ENCODE assay signal across 22 mouse cellular contexts in genomic region chr2:25698696-25699095, GRCm38 (mm10). TPM values are rescaled to one million over a fixed set of nuclear protein-coding genes. Genes with fewer than 3 reads are reported as not detected.
"Had no signal": no experiment of that assay in that cellular context is flagged by ENCODE, and none has a peak within 500 bp of the region (broad histone marks: within the 10 kb centered on the region; RNA-seq: fewer than 3 reads in every experiment).

No protein-coding gene starts in this region.

- ATAC-seq: lung, postnatal 0 days; midbrain, embryonic 13.5 days; midbrain, embryonic 15.5 days had no signal

- H3K9ac ChIP-seq: lung, embryonic 15.5 days; midbrain, embryonic 13.5 days; midbrain, embryonic 15.5 days; neural tube, embryonic 12.5 days; stomach, embryonic 15.5 days had no signal

- DNase-seq: lung, adult 2 months; lung, postnatal 14 days; lung, postnatal 36 days; right cerebral cortex, postnatal 14 days; thymus, adult 2 months; thymus, postnatal 25 days; thymus, postnatal 4 days had no signal

- H3K4me2 ChIP-seq: lung, embryonic 15.5 days; midbrain, embryonic 11.5 days; midbrain, embryonic 13.5 days; midbrain, embryonic 15.5 days; neural tube, embryonic 12.5 days; stomach, embryonic 15.5 days had no signal

- H3K4me1 ChIP-seq: lung, embryonic 15.5 days; midbrain, embryonic 13.5 days; midbrain, embryonic 15.5 days; neural tube, embryonic 12.5 days; stomach, embryonic 15.5 days had no signal

- H3K9me3 ChIP-seq: lung, embryonic 15.5 days; megakaryocyte, embryonic 14.5 days; midbrain, embryonic 13.5 days; midbrain, embryonic 15.5 days; neural tube, embryonic 12.5 days; stomach, embryonic 15.5 days had no signal

- H3K27me3 ChIP-seq: lung, embryonic 15.5 days; midbrain, embryonic 15.5 days; neural tube, embryonic 12.5 days; stomach, embryonic 15.5 days had no signal

- H3K36me3 ChIP-seq: lung, embryonic 15.5 days; midbrain, embryonic 13.5 days; midbrain, embryonic 15.5 days; neural tube, embryonic 12.5 days; stomach, embryonic 15.5 days had no signal

- H3K27ac ChIP-seq: lung, embryonic 15.5 days; macrophage; midbrain, embryonic 13.5 days; midbrain, embryonic 15.5 days; neural tube, embryonic 12.5 days; stomach, embryonic 15.5 days; stomach, postnatal 0 days had no signal

- H3K4me3 ChIP-seq: lung, embryonic 15.5 days; megakaryocyte, embryonic 14.5 days; midbrain, embryonic 13.5 days; midbrain, embryonic 15.5 days; neural tube, embryonic 12.5 days; stomach, embryonic 15.5 days had no signal

RNA-seq across cellular contexts. Expression of gene Obp2a, which starts 1.1 kb away (rescaled TPM):
- polyA plus RNA-seq: lung, adult 2 months; lung, embryonic 15.5 days; lung, postnatal 0 days; macrophage; midbrain, embryonic 11.5 days; midbrain, embryonic 13.5 days; midbrain, embryonic 15.5 days; midbrain, postnatal 0 days; neural tube, embryonic 12.5 days; neural tube, embryonic 14.5 days; spleen, adult 2 months; stomach, embryonic 15.5 days; testis, adult 2 months; urinary bladder, adult 2 months had no signal

RNA-seq across cellular contexts. Expression of gene Lcn10, which starts 16.2 kb away (rescaled TPM):
- polyA plus RNA-seq: lung, adult 2 months; lung, embryonic 15.5 days; lung, postnatal 0 days; macrophage; midbrain, embryonic 11.5 days; midbrain, embryonic 13.5 days; midbrain, embryonic 15.5 days; midbrain, postnatal 0 days; neural tube, embryonic 12.5 days; neural tube, embryonic 14.5 days; spleen, adult 2 months; stomach, embryonic 15.5 days; stomach, postnatal 0 days; testis, adult 2 months had no signal

RNA-seq across cellular contexts. Expression of gene Lcn6, which starts 22.1 kb away (rescaled TPM):
- polyA plus RNA-seq: lung, adult 2 months; lung, embryonic 15.5 days; lung, postnatal 0 days; macrophage; midbrain, embryonic 11.5 days; midbrain, embryonic 13.5 days; midbrain, embryonic 15.5 days; midbrain, postnatal 0 days; neural tube, embryonic 12.5 days; neural tube, embryonic 14.5 days; spleen, adult 2 months; stomach, embryonic 15.5 days; stomach, postnatal 0 days; testis, adult 2 months had no signal

RNA-seq across cellular contexts. Expression of gene Obp2b, which starts 38.1 kb away (rescaled TPM):
- polyA plus RNA-seq: lung, adult 2 months; lung, embryonic 15.5 days; lung, postnatal 0 days; macrophage; midbrain, embryonic 11.5 days; midbrain, embryonic 13.5 days; midbrain, embryonic 15.5 days; midbrain, postnatal 0 days; neural tube, embryonic 12.5 days; neural tube, embryonic 14.5 days; spleen, adult 2 months; stomach, embryonic 15.5 days; stomach, postnatal 0 days; testis, adult 2 months; thymus, adult 2 months; urinary bladder, adult 2 months had no signal
